Mouse (Mus musculus) lung, postnatal 0 days (tissue): ENCODE measurements at regions not wholly inside any gene's neighbourhood (a gene's known extent, or its start where the extent isn't known, plus 50 kb on each side); places are given as distances from the start of the nearest gene placed in this dataset.
"Not testable (repeated sequence)": the region's sequence is repeated elsewhere in the genome, so short reads cannot be mapped to it uniquely, and the experiment has no call there.

Experiments
- ATAC-seq: fragments of 200-750 bp; cut with Nextera tagmentation; 2 replicates; pipeline ENCODE4 v1.8.0; 2017; ENCODE audit warnings: moderate library complexity
- DNase-seq: peaks from one replicate; pipeline ENCODE4 v3.0.0-alpha.2; 2016; ENCODE audit warnings: low spot score
- H3K27ac ChIP-seq: fragments of 300-500 bp; sonication (generic); 2 replicates; pipeline ENCODE4 v1.5.1; 2014; ENCODE audit warnings: antibody characterized with exemption, mild to moderate bottlenecking, low read length, mixed read lengths
- H3K27me3 ChIP-seq: fragments of 300-500 bp; sonication (generic); replicated peaks from 2 replicates; pipeline ENCODE4 v1.6.1; 2014; ENCODE audit warnings: low read length, mixed read lengths; ENCODE audit not compliant: insufficient read depth
- H3K36me3 ChIP-seq: fragments of 300-500 bp; sonication (generic); 2 replicates; pipeline ENCODE4 v1.6.1; 2014; ENCODE audit warnings: low read length, mixed read lengths; ENCODE audit not compliant: insufficient read depth
- H3K4me1 ChIP-seq: fragments of 300-500 bp; sonication (generic); 2 replicates; pipeline ENCODE4 v1.6.1; 2014; ENCODE audit warnings: antibody characterized with exemption, low read depth, low read length, mixed read lengths; ENCODE audit not compliant: insufficient read depth
- H3K4me2 ChIP-seq: fragments of 300-500 bp; sonication (generic); replicated peaks from 2 replicates; pipeline ENCODE4 v1.6.1; 2014; ENCODE audit warnings: low read depth, mild to moderate bottlenecking, low read length, moderate library complexity, mixed read lengths
- H3K4me3 ChIP-seq: fragments of 300-500 bp; sonication (generic); 2 replicates; pipeline ENCODE4 v1.5.1; 2014; ENCODE audit warnings: low read depth, low read length
- H3K9ac ChIP-seq: fragments of 300-500 bp; sonication (generic); replicated peaks from 2 replicates; pipeline ENCODE4 v1.6.1; 2014; ENCODE audit warnings: low read depth, mild to moderate bottlenecking
- H3K9me3 ChIP-seq: fragments of 300-500 bp; sonication (generic); 2 replicates; pipeline ENCODE4 v1.6.1; 2016; ENCODE audit warnings: low read length, mixed read lengths
- CTCF ChIP-seq: IDR thresholded peaks from 2 replicates; pipeline ENCODE4 v1.5.1; 2016; ENCODE audit warnings: antibody characterized with exemption, mild to moderate bottlenecking
- EP300 ChIP-seq: IDR thresholded peaks from 2 replicates; pipeline ENCODE4 v1.6.1; 2016; ENCODE audit warnings: antibody characterized with exemption, mild to moderate bottlenecking, control low read depth
- WGBS: fragments of 180-500 bp; shearing (Covaris S2); extraction: QIAGEN DNeasy Blood & Tissue Kit; methylation state at CpG from one replicate; pipeline ENCODE4 v1.1.7; 2014; 5-methylcytosine and 5-hydroxymethylcytosine counted together

DNA sequence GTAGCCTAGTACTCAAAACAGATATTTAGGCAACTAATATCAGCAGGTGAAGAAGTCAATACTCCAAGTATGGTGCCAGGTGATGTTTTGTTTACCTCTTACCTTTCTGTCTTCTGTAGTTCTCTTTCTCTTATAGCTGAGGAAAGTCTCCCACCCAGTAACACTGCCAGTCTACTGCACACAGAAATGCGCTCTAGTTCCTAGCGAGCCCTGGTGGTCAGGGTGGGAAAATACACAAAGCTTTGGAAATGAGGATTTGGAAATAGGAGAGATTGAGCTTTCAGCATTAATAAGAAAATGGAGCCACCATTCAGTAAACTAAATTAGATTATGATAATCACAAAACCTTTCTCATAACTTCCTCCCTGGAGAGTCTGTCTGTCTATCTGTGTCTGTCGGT is 153.1 kb downstream of the Casp12 start:
- ATAC-seq, result no peak
- no peaks in the 10 kb centered on the region for H3K9me3 ChIP-seq
- no peak overlapping the region for H3K27ac ChIP-seq
- H3K27me3 ChIP-seq, result no peaks in the 10 kb centered on the region
- 58% methylated on average over 3 of the region's 3 CpGs for WGBS
- no peaks in the 10 kb centered on the region for H3K36me3 ChIP-seq
- no peak overlapping the region for H3K4me3 ChIP-seq
- no peaks in the 10 kb centered on the region for H3K4me1 ChIP-seq
- no peak for TF ChIP-seq EP300
- peak; percentile 12 for TF ChIP-seq CTCF
- DNase-seq, result no peak
- H3K9ac ChIP-seq, result no peak overlapping the region
- no peak overlapping the region for H3K4me2 ChIP-seq

DNA sequence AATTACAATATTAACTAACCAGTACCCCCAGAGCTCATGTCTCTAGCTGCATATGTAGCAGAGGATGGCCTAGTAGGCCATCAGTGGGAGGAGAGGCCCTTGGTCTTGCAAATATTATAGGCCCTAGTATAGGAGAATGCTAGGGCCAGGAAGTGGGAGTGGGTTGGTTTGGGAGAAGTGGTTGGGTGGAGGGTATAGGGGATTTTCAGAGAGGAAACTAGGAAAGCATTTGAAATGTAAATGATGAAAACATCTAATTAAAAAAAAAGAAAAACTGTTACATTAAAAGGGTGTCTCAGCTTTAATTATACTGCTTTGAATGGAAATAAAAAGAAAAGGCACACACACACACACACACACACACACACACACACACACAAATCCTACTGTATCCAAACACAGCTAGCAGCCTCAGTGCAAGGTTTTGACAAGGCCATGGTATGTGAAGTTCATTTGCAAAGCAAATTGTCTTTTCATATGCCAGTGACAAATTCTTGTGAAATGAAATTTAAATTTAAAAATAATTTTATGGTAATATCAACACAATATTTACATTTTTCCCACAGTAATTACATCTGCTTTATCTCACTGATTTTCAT is 180.6 kb downstream of the Casp12 start:
- Histone ChIP-seq H3K9ac (no peak overlapping the region), H3K27ac (no peak overlapping the region), H3K36me3 (no peaks in the 10 kb centered on the region), H3K27me3 (no peaks in the 10 kb centered on the region), H3K4me3 (no peak overlapping the region), H3K9me3 (no peaks in the 10 kb centered on the region), H3K4me1 (no peaks in the 10 kb centered on the region), H3K4me2 (no peak overlapping the region)
- DNase-seq, result no peak
- ATAC-seq, result no peak
- TF ChIP-seq CTCF (no peak), EP300 (no peak)

DNA sequence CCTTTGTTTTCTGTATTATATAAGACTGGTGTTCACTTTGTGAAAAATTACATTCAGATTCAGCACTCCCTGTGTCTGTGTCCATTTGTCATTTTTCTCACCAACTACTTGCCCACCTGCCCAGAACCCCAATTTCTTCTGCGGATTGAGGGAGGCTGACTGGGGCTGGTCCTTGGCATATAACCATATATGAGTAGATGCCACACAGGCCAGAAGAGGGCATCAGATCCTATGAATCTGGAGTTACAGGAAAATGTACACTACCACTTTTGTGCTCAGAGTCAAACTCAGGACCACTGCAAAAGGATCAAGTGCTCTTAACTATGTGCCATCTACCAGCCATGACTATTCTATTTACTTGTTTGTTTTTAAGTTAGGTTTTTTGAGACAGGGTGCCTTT is 197.4 kb downstream of the Casp12 start:
- WGBS, result 79% methylated on average over 1 of the region's 1 CpGs
- Histone ChIP-seq H3K36me3 (no peaks in the 10 kb centered on the region), H3K27me3 (no peaks in the 10 kb centered on the region), H3K27ac (no peak overlapping the region), H3K9ac (no peak overlapping the region), H3K4me2 (no peak overlapping the region), H3K4me3 (no peak overlapping the region), H3K9me3 (no peaks in the 10 kb centered on the region), H3K4me1 (no peaks in the 10 kb centered on the region)
- TF ChIP-seq CTCF (no peak), EP300 (no peak)
- no peak for ATAC-seq
- DNase-seq, result no peak

DNA sequence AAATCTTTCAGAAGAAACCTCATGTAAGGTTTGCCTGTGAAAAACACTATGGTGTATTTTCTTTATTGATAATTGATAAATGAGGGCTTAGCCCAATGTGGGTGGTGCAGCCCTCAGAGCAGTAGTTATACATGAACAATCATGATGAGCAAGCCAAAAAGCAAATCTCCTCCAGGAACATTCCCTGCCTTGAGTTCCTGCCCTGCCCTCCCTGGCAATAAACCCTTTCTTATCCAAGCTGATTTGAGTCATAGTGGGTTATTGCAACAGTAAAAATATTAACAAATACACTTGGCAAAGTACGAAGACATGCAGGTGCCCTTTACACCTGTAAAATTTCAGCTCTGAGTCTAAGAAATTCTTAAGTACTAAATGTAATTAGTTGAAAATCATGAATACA is 229.8 kb downstream of the Casp12 start:
- no peak for TF ChIP-seq CTCF
- no peak for TF ChIP-seq EP300
- ATAC-seq (no peak), DNase-seq (no peak)
- no peak overlapping the region for H3K4me2 ChIP-seq
- H3K4me1 ChIP-seq, result no peaks in the 10 kb centered on the region
- no peaks in the 10 kb centered on the region for H3K36me3 ChIP-seq
- no peaks in the 10 kb centered on the region for H3K9me3 ChIP-seq
- H3K4me3 ChIP-seq, result no peak overlapping the region
- no peaks in the 10 kb centered on the region for H3K27me3 ChIP-seq
- H3K9ac ChIP-seq, result no peak overlapping the region
- WGBS, result 65% methylated on average over 1 of the region's 1 CpGs
- no peak overlapping the region for H3K27ac ChIP-seq

DNA sequence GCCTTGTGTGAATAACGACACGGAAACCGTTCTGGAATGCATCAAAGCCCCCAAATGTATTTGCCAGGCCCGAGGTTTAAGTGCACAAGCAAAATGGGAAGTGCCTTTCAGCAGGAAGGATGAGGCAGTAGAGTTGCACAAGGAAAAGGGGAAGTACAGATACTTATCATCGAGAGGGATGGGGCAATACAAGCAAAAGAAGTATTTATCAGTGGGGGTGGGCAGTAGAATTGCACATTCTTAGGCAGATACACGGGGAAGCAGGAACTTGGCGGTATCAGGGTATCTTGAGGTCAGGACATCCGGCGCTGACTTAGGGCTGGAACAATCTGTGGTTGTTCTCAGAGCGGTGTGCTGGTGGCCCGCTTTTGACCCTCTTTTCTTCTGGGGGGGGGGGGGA is 232.9 kb downstream of the Casp12 start:
- H3K36me3 ChIP-seq, H3K9ac ChIP-seq, H3K9me3 ChIP-seq, DNase-seq, H3K4me3 ChIP-seq, H3K27me3 ChIP-seq, H3K4me1 ChIP-seq, H3K4me2 ChIP-seq, H3K27ac ChIP-seq, ATAC-seq: not testable (repeated sequence)
- WGBS, result 80% methylated on average over 11 of the region's 11 CpGs

DNA sequence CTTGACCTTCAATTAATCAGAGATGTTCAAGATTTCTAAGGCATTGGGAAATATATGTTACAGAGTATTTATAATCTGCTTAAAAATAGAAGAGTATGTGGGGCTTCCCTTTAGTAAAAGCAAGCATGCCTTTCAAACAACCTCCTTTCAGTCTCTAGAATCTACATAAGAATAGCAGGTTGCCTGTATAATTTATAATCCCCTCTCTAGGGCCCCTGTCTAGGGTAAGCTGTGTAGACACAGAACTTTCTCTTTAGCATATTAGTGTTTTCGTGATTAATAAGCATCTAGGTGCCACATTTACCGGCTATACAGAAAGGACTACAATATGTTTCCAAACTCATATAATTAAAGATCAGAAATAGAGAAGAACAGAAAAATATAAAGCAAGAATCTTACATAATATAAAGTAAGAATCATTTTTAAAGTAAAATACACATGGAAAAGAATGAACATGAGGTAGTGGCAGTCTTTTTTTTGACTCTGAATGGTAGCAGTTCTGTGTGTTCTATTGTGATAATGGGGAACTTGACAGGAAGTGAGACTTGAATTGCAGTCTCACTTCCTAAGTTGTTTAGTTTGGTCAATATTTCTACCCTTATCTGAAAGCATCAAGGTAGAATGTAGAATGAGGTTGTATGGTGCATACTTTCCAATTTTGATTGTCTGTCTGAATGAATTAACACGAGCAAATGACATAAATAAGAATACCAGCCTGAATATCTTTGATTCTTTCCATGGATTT is 250.8 kb downstream of the Casp12 start:
- no peak for TF ChIP-seq CTCF
- TF ChIP-seq EP300, result no peak
- DNase-seq (no peak), ATAC-seq (no peak)
- 74% methylated on average over 3 of the region's 3 CpGs for WGBS
- no peaks in the 10 kb centered on the region for H3K4me1 ChIP-seq
- no peaks in the 10 kb centered on the region for H3K27me3 ChIP-seq
- H3K9ac ChIP-seq, result no peak overlapping the region
- H3K4me3 ChIP-seq, result no peak overlapping the region
- no peaks in the 10 kb centered on the region for H3K36me3 ChIP-seq
- no peak overlapping the region for H3K4me2 ChIP-seq
- no peak overlapping the region for H3K27ac ChIP-seq
- no peaks in the 10 kb centered on the region for H3K9me3 ChIP-seq

DNA sequence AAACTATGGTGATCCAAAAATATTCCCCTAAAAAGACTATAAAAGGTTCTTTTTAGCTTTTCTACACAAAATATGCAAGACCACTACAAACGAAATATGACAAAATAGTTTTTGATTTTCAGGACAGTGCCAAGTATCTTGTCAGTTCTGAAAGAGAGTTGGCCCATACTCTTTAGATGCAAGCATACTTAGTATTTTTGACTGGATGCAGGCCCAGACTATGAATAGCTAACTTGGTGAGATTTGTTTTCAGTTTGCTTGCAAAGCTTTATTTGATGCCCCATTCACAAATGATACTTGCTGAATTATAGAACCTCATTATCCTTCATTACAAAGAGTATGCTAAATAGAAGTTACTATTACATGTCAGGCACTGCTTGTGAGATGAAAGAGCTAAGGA is 258.8 kb downstream of the Casp12 start:
- H3K36me3 ChIP-seq, result no peaks in the 10 kb centered on the region
- H3K4me1 ChIP-seq, result no peaks in the 10 kb centered on the region
- H3K9me3 ChIP-seq, result no peaks in the 10 kb centered on the region
- H3K9ac ChIP-seq, result no peak overlapping the region
- no peaks in the 10 kb centered on the region for H3K27me3 ChIP-seq
- TF ChIP-seq EP300 (no peak), CTCF (no peak)
- H3K27ac ChIP-seq, result no peak overlapping the region
- DNase-seq, result no peak
- H3K4me2 ChIP-seq, result no peak overlapping the region
- no peak for ATAC-seq
- WGBS, result 28% methylated on average over 1 of the region's 1 CpGs
- no peak overlapping the region for H3K4me3 ChIP-seq
